Mouse (Mus musculus): ENCODE measurements around the gene A030005K14Rik.

A030005K14Rik gene

GRCm38 (mm10) chr1:83036892-83037667 is 22.1 kb downstream of the A030005K14Rik start:
- DNase-seq (ENCODE audit: low spot score in 2 of 2) = no peak

- no peak for DNase-seq (ENCODE audit: low spot score in 2 of 2)
These were observed 24.7 kb downstream of the A030005K14Rik start for GRCm38 (mm10) chr1:83034509-83034908.

GRCm38 (mm10) chr1:83032508-83032907 is 26.7 kb downstream of the A030005K14Rik start:
- DNase-seq (ENCODE audit: low spot score in 2 of 2) = no peak

GRCm38 (mm10) chr1:83031950-83032349 is 27.2 kb downstream of the A030005K14Rik start:
- DNase-seq (ENCODE audit: low spot score in 2 of 2) = no peak

GRCm38 (mm10) chr1:83016556-83016955 is 42.6 kb downstream of the A030005K14Rik start:
- no peak for DNase-seq (ENCODE audit: low spot score in 2 of 2)

- DNase-seq (ENCODE audit: low spot score in 2 of 2) = no peak
These were observed 43.8 kb downstream of the A030005K14Rik start for GRCm38 (mm10) chr1:83015329-83015879.

- no peak for DNase-seq (ENCODE audit: low spot score in 2 of 2)
These were observed 44.7 kb downstream of the A030005K14Rik start for GRCm38 (mm10) chr1:83014477-83014876.
